Mouse (Mus musculus): ENCODE data around the gene N4bp3. TPM values are rescaled to one million over a fixed set of nuclear protein-coding genes. Genes with fewer than 3 reads are reported as not detected.
"Not testable (repeated sequence)": the region's sequence is repeated elsewhere in the genome, so short reads cannot be mapped to it uniquely, and the experiment has no call there.

N4bp3 gene
- polyA plus RNA-seq, 1 experiment from 2014 or later = 9.5 TPM

DNA sequence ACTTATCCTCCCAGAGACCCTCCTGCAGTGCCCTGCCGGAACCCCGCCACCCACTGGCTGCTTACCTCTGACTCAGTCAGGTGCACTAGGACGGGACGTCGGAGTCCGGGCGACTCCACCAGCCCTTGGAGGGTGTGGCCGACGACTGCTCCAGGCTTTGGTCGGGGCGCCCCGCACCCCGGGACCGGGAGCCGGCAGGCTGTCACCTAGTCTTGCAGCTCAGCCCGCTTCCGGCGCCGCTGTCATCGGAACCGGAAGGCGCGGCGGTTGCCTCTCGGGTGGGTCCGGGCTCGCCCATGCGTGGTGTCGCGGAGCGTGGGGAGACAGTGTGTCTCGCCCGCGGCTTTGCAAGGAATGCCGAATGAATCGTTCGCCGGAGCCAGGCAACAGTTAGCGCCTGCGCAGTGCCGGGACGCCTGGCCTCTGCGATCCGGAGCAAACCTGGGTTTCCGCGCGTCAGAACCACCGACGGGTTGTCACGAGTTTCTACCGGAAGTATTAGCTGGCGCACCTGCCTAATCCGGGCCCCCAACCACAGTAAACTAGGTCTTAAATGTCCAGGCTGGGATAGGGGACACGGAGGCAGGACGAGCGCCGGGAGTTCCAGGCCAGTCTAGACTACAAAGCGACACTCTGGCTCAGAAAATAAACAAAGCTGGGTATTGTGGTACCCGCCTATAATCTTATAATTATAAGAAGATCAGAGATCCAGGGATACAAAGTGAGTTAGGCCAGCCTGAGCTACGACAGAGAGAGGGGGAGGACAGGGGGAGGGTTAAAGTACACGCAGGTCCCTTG lies 14.9 kb downstream of the N4bp3 start, which contains the start of gene Rmnd5b:
Gene Rmnd5b, minus strand, starts transcription at position 372 of the 798 bp plus-strand sequence.
- peak within 1 kb of the TSS; percentile 74 for H3K9ac ChIP-seq
- peaks cover 5% of the 10 kb centered on the region; the same call in 1 of the 2 replicates for H3K27me3 ChIP-seq
- H3K9me3 ChIP-seq = no peaks in the 10 kb centered on the region
- peak within 1 kb of the TSS; percentile 75 for H3K4me2 ChIP-seq
- H3K4me1 ChIP-seq = peaks cover 27% of the 10 kb centered on the region
- peak; percentile 87 for ATAC-seq (ENCODE audit: low FRiP score)
- H3K4me3 ChIP-seq (replicated peaks) = peak within 1 kb of the TSS; percentile 67
- under 1% methylated on average over 60 of the region's 61 CpGs for WGBS
- H3K27ac ChIP-seq = peak within 1 kb of the TSS; percentile 77
- H3K36me3 ChIP-seq (replicated peaks) = no peaks in the 10 kb centered on the region

DNA sequence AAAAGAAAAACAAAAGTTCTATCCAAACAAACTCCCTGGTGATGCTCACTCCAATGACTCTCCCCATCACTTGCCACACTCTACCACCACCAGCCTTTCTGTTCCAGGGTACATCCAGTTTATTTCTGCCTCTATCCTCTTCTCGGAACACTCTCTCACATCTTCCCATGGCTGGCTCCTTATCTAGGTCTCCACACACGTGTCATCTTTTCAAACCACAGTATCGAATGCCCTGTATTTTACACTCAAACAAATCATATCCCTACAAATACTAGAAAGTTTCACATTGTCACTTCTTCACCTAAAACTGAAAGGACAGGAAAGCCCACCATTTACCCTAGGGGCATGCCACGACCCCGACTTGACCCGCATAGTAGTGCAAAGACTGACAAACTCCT lies 15.5 kb downstream of the N4bp3 start:
- Histone ChIP-seq H3K9me3 (no peaks in the 10 kb centered on the region), H3K4me2 (peak overlapping the region; percentile 75), H3K9ac (peak overlapping the region; percentile 74), H3K36me3 (replicated peaks) (no peaks in the 10 kb centered on the region), H3K4me1 (peaks cover 27% of the 10 kb centered on the region), H3K4me3 (replicated peaks) (peak overlapping the region; percentile 67), H3K27ac (peak overlapping the region; percentile 77; the same call in 1 of the 2 replicates), H3K27me3 (peaks cover 5% of the 10 kb centered on the region; the same call in 1 of the 2 replicates)
- 0 out of 2 replicates have a peak, but pooled peaks have one; percentile 4 for ATAC-seq (ENCODE audit: low FRiP score)
- WGBS = 23% methylated on average over 6 of the region's 6 CpGs

DNA sequence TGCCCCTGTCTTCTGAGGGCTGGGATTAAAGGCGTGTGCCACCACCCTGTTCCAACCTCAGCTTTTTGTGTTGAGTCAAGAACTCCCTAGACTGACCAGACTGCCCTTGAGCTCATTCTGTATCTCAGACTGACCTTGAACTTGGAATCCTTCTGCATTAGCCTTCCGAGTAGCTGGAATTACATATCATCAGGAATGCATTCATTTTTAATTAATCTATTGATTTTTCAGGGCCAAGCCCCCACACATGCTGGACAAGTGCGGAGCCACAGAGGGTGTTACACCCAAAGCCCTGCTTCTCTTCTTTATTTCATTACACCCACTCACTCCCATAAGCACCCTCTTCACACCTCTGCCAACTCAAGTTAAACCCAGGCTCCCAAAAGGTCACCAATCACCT lies 16.9 kb downstream of the N4bp3 start:
- H3K4me2 ChIP-seq = no peak overlapping the region
- H3K4me3 ChIP-seq (replicated peaks) = no peak overlapping the region
- ATAC-seq (ENCODE audit: low FRiP score) = no peak
- WGBS = 95% methylated on average over 3 of the region's 3 CpGs
- peaks cover 27% of the 10 kb centered on the region for H3K4me1 ChIP-seq
- H3K36me3 ChIP-seq (replicated peaks) = peaks cover 7% of the 10 kb centered on the region; the same call in 1 of the 2 replicates
- H3K27ac ChIP-seq = no peak overlapping the region
- no peaks in the 10 kb centered on the region for H3K9me3 ChIP-seq
- H3K9ac ChIP-seq = no peak overlapping the region
- peaks cover 5% of the 10 kb centered on the region; the same call in 1 of the 2 replicates for H3K27me3 ChIP-seq

DNA sequence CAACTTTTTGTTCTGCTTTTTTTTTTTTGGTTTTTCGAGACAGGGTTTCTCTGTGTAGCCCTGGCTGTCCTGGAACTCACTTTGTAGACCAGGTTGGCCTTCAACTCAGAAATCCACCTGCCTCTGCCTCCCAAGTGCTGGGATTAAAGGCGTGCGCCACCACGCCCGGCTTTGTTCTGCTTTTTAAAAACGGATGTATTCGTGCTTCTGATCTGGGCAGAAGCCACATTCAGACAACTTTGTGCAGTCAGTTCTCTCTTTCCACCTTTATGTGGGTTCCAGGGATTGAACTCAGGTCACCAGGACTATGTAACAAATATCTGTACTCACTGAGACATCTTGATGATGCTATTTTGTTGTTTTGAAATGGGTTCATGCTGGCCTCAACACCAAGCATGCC lies 17.4 kb downstream of the N4bp3 start:
- H3K27me3 ChIP-seq; ATAC-seq (ENCODE audit: low FRiP score); H3K9ac ChIP-seq; H3K4me2 ChIP-seq; H3K36me3 ChIP-seq (replicated peaks); H3K4me3 ChIP-seq (replicated peaks); H3K27ac ChIP-seq; H3K9me3 ChIP-seq: not testable (repeated sequence)
- WGBS = 95% methylated on average over 7 of the region's 7 CpGs
- peaks cover 26% of the 10 kb centered on the region for H3K4me1 ChIP-seq

DNA sequence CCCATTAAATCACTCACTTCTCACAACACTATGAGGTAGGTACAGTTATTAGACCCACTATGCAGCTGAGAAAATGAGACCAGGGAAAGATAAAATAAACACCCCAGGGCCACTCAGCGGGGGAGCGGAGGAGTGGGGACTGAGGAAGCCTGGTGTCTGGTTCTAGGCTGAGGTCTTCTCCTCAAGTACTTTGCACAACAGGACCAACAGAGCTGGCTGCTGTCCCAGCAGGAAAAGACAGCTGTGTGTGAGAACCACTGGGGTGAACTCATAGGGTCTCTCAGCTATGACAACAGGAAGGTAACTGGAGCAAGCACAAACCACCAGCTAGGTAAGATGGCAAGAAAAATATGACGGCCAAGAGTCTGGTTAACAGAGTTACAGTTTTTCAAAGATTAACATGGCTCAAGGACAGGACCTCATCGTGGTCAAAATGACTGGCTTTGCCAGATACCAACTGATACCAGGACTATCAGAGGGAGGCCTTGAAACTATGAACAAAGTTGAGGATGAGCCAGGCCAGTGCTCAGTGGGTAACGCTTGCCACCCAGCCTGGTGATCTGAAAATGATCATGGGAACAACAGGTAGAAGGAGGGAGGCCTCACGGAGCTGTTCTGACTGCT lies 18.4 kb downstream of the N4bp3 start:
- no peak overlapping the region for H3K27ac ChIP-seq
- peaks cover 17% of the 10 kb centered on the region for H3K36me3 ChIP-seq (replicated peaks)
- 87% methylated on average over 6 of the region's 6 CpGs for WGBS
- no peak overlapping the region for H3K4me3 ChIP-seq (replicated peaks)
- no peak for ATAC-seq (ENCODE audit: low FRiP score)
- no peaks in the 10 kb centered on the region for H3K27me3 ChIP-seq
- no peaks in the 10 kb centered on the region for H3K9me3 ChIP-seq
- H3K4me1 ChIP-seq = peaks cover 21% of the 10 kb centered on the region
- H3K4me2 ChIP-seq = no peak overlapping the region
- no peak overlapping the region for H3K9ac ChIP-seq

DNA sequence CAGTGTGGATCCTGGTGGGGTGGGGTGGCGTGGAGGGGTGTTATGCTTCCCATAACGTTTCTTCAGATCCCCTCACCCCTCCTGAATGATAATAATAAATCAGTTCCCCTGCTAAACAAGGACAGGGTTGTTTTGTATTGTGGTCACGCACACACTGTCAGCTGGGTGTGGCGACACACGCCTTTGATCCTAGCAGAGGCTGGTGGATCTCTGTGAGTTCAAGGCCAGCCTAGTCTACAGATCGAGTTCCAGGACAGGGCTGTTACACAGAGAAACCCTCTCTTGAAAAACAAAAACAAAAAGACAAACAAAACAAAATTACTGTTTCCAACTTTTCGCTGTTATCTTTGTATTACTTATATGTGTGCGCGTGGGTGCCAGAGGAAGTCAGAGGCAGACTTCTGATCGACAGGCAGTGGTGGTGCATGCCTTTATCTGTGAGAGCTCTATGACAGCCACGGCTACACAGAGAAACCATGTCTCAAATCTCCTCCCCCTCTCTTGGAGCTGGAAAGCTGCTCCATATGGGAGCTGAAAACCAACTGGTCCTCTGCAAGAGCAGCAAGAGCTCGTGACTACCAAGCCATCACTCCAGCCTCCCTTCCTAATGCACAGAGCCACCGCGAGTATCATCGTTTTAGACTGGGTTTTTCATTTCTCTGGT lies 20.9 kb downstream of the N4bp3 start:
- H3K4me3 ChIP-seq (replicated peaks) = no peak overlapping the region
- H3K36me3 ChIP-seq (replicated peaks) = peaks cover 42% of the 10 kb centered on the region
- 0 out of 2 replicates have a peak, but pooled peaks cover 6% of the 10 kb centered on the region for H3K4me1 ChIP-seq
- no peak overlapping the region for H3K9ac ChIP-seq
- ATAC-seq (ENCODE audit: low FRiP score) = no peak
- no peaks in the 10 kb centered on the region for H3K9me3 ChIP-seq
- H3K4me2 ChIP-seq = no peak overlapping the region
- no peak overlapping the region for H3K27ac ChIP-seq
- no peaks in the 10 kb centered on the region for H3K27me3 ChIP-seq
- WGBS = 86% methylated on average over 15 of the region's 15 CpGs

DNA sequence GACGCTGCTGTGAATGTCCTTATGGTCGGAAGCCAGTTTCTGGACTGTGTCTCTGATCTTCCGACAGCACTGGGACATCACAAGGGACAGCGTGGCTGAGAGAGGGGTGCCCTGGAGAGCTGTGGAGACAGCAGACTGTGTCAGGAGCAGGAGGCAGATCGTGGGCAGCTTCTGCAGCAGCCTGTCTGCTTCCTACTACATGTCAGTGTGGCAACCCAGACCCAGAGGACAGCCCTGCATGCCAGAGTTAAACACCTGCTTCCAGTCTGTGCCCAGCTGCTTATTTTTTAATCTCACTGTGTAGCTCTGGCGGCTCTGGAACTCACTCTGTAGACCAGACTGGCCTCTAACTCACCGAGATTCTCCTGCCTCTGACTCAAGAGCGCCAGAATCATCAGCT lies 22.7 kb downstream of the N4bp3 start:
- no peak overlapping the region for H3K27ac ChIP-seq
- WGBS = 89% methylated on average over 8 of the region's 8 CpGs
- H3K36me3 ChIP-seq (replicated peaks) = peaks cover 60% of the 10 kb centered on the region

DNA sequence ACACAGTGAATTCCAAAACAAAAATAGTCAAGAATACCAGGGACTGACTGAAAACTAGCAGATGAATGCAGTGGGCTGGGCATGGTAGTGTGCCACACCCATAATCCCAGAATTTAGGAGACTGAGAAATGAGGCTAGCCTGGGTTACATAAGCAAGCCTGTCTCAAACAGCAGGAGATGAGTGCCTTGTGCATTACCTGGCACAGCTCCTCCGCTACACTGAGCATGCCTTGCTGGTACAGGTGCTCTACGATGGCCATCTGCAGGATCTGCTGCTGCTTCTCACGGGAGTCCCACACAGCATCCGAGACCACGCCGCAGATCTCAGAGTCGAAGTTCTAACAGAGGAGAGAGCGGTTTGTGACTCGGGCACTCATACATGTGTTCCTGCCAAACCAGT lies 23.2 kb downstream of the N4bp3 start:
- Histone ChIP-seq H3K9ac (0 out of 2 replicates have a peak overlapping the region, but pooled peaks have one; percentile 12), H3K9me3 (no peaks in the 10 kb centered on the region), H3K27me3 (no peaks in the 10 kb centered on the region), H3K27ac (no peak overlapping the region), H3K4me1 (no peaks in the 10 kb centered on the region), H3K4me3 (replicated peaks) (no peak overlapping the region), H3K36me3 (replicated peaks) (peaks cover 65% of the 10 kb centered on the region), H3K4me2 (no peak overlapping the region)
- WGBS = 92% methylated on average over 9 of the region's 9 CpGs
- ATAC-seq (ENCODE audit: low FRiP score) = no peak

More for the DNA sequence above, 22.7 kb downstream of the N4bp3 start:
- Histone ChIP-seq H3K9me3 (no peaks in the 10 kb centered on the region), H3K27me3 (no peaks in the 10 kb centered on the region), H3K9ac (0 out of 2 replicates have a peak overlapping the region, but pooled peaks have one; percentile 12), H3K4me3 (replicated peaks) (no peak overlapping the region), H3K4me1 (no peaks in the 10 kb centered on the region), H3K4me2 (no peak overlapping the region)
- ATAC-seq (ENCODE audit: low FRiP score) = no peak

DNA sequence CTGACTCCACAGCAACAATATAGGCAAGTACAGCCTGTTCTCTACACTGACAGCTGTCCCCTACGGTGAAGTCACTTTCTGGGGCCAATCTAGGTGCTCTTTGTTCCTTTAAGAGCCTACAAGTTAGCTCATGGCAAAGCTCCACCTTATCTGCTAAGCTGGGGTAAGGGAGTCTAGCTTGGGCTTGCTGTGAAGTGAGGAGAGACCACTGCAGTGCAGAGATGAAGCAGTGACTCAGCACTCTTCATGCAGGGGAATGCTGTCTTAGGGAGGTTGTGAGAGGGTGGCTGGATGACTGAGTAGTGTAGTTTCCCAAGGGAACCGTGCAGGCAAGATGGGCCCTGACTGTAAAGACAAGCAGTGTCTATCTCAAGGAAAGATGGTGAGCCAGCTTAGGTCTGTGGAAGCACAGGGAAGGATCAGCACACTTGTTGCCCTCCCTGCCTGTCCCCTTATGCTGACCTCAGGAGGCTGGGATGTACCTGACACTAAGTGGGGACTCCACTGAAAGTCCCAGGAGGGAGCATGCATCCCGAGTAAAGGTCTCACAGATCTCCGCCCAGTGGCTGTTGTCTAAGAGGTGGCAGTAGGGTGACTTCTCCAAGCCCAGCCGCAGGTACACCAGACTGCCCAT lies 25.3 kb downstream of the N4bp3 start:
- H3K4me1 ChIP-seq = peaks cover 14% of the 10 kb centered on the region
- WGBS = 81% methylated on average over 5 of the region's 5 CpGs

DNA sequence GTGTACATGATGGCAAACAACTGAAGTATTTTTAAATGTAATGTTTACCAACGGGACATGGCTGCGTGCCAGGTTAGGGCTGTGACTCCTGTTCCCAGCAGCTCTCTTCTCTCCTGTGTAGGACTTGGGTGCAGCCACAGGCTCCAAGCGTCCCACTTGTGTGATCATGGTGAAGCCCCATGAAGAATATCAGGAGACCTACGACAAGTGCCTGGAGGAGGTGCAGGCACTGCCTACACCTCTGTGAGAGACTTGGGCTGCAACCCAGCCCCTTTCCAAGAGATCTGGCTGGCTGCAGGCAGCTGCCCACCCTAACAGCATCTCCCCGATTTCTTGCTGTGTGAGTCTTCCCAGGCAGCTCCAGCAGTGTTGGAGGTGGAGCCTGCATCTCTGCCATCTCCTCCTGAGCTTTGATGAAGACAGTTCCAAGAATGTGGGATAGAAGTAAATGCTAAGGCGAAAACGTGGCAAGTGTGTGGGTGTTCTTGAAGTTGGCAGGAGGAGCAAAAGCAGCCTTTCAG lies 27.6 kb downstream of the N4bp3 start:
- 88% methylated on average over 7 of the region's 7 CpGs for WGBS
- no peak for ATAC-seq (ENCODE audit: low FRiP score)
- Histone ChIP-seq H3K27ac (no peak overlapping the region), H3K9ac (no peak overlapping the region), H3K4me2 (no peak overlapping the region), H3K4me1 (peaks cover 17% of the 10 kb centered on the region), H3K27me3 (no peaks in the 10 kb centered on the region), H3K4me3 (replicated peaks) (no peak overlapping the region), H3K36me3 (replicated peaks) (peaks cover 67% of the 10 kb centered on the region), H3K9me3 (no peaks in the 10 kb centered on the region)

More for the DNA sequence above, 25.3 kb downstream of the N4bp3 start:
- H3K9ac ChIP-seq = no peak overlapping the region
- no peaks in the 10 kb centered on the region for H3K27me3 ChIP-seq
- H3K4me2 ChIP-seq = no peak overlapping the region
- H3K4me3 ChIP-seq (replicated peaks) = no peak overlapping the region
- ATAC-seq (ENCODE audit: low FRiP score) = no peak
- peaks cover 77% of the 10 kb centered on the region for H3K36me3 ChIP-seq (replicated peaks)
- H3K27ac ChIP-seq = no peak overlapping the region
- no peaks in the 10 kb centered on the region for H3K9me3 ChIP-seq

DNA sequence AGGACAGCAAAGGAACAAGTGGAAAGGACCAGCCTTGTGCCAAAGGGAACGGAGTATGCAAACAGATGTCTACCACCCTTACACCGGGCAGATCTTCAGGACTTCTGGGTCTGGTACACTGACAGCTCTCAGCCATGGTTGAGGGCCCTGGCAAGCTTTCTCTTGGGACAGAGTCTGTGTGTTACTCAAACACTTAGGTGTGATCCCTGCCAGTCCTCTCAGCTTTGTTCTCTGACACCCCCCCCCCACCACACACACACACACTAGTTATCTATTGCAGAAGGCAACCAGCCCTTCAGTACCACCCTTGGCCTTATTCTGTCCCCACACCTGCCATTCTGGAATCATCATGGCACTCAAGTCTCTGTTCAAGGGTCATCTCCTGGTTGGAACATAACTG lies 28.9 kb downstream of the N4bp3 start:
- peaks cover 17% of the 10 kb centered on the region for H3K4me1 ChIP-seq
- H3K4me2 ChIP-seq = no peak overlapping the region
- H3K4me3 ChIP-seq (replicated peaks) = no peak overlapping the region
- no peaks in the 10 kb centered on the region for H3K9me3 ChIP-seq
- WGBS = 88% methylated on average over 2 of the region's 2 CpGs
- ATAC-seq (ENCODE audit: low FRiP score) = no peak
- peak overlapping the region; percentile 7; the same call in 1 of the 2 replicates for H3K9ac ChIP-seq
- H3K36me3 ChIP-seq (replicated peaks) = peaks cover 55% of the 10 kb centered on the region
- H3K27me3 ChIP-seq = no peaks in the 10 kb centered on the region
- H3K27ac ChIP-seq = no peak overlapping the region
